31 mouse cellular contexts compared by ENCODE assay signal in the genomic region with DNA sequence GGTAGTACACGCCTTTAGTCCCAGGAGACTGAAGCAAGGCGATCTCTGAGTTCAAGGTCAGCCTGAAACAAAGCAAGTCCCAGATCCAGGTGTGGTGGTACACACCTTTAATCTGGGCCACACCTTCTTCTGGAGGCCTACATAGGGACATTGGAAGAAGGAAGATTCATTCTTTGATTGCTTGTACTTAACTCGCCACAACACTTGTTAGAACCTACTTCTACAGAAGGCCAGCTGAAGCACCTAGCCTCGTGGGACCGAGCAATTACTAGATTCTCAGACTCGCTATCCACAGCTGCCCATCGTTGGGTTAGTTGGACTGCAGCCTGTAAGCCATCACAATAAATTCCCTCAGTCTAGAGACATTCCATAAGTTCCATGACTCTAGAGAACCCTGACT. TPM values are rescaled to one million over a fixed set of nuclear protein-coding genes. Genes with fewer than 3 reads are reported as not detected.
"Had no signal": no experiment of that assay in that cellular context is flagged by ENCODE, and none has a peak within 500 bp of the region (broad histone marks: within the 10 kb centered on the region; RNA-seq: fewer than 3 reads in every experiment).

No protein-coding gene starts in this region.

- DNase-seq: gastrocnemius, adult 2 months; gastrocnemius, postnatal 10 days; gastrocnemius, postnatal 25 days; heart, postnatal 10 days; kidney, adult 18-20 months; kidney, adult 8-10 months; kidney, postnatal 10 days; kidney, postnatal 25 days; kidney, postnatal 4 days; layer of hippocampus, adult 9-11 months; layer of hippocampus, postnatal 36 days; left cerebral cortex, postnatal 4 days; liver, embryonic 13.5 days had no signal

- H3K4me1 ChIP-seq: hindbrain, embryonic 10.5 days; hindbrain, embryonic 12.5 days; limb, embryonic 15.5 days; liver, embryonic 13.5 days had no signal

- ATAC-seq: hindbrain, embryonic 16.5 days; inflammation-experienced regulatory T-cells, adult 6 months; intestine, embryonic 16.5 days had no signal

- H3K4me3 ChIP-seq: gastrocnemius, adult 2 months; heart, embryonic 10.5 days; heart, embryonic 12.5 days; hindbrain, embryonic 10.5 days; hindbrain, embryonic 12.5 days; limb, embryonic 13.5 days; limb, embryonic 15.5 days; liver, embryonic 13.5 days; liver, embryonic 15.5 days had no signal

- H3K27me3 ChIP-seq: heart, embryonic 12.5 days; hindbrain, embryonic 12.5 days; limb, embryonic 15.5 days; liver, embryonic 13.5 days; liver, embryonic 15.5 days had no signal

- H3K9ac ChIP-seq: heart, embryonic 12.5 days; hindbrain, embryonic 12.5 days; hindbrain, embryonic 14.5 days; limb, embryonic 13.5 days; limb, embryonic 15.5 days; liver, embryonic 13.5 days; liver, embryonic 15.5 days had no signal

- H3K36me3 ChIP-seq: heart, embryonic 10.5 days; heart, embryonic 12.5 days; hindbrain, embryonic 10.5 days; hindbrain, embryonic 12.5 days; limb, embryonic 13.5 days; limb, embryonic 15.5 days; liver, embryonic 13.5 days; liver, embryonic 15.5 days had no signal

- H3K9me3 ChIP-seq: heart, embryonic 10.5 days; heart, embryonic 12.5 days; hindbrain, embryonic 10.5 days; hindbrain, embryonic 12.5 days; limb, embryonic 13.5 days; limb, embryonic 15.5 days; liver, embryonic 13.5 days; liver, embryonic 15.5 days had no signal

- H3K4me2 ChIP-seq: heart, embryonic 12.5 days; hindbrain, embryonic 12.5 days; hindbrain, embryonic 14.5 days; limb, embryonic 13.5 days; limb, embryonic 15.5 days; liver, embryonic 13.5 days; liver, embryonic 15.5 days had no signal

- H3K27ac ChIP-seq: gastrocnemius, adult 2 months; heart, embryonic 10.5 days; hindbrain, embryonic 10.5 days; hindbrain, embryonic 12.5 days; hindbrain, embryonic 14.5 days; limb, embryonic 13.5 days; limb, embryonic 15.5 days; liver, embryonic 13.5 days; liver, embryonic 15.5 days had no signal

RNA-seq across cellular contexts. Expression of a gene that starts 54.8 kb away (rescaled TPM):
- total RNA-seq: gastrocnemius, adult 2 months; gastrocnemius, postnatal 25 days; layer of hippocampus, adult 8-10 months; layer of hippocampus, postnatal 14 days; layer of hippocampus, postnatal 36 days; left cerebral cortex, adult 18-20 months; left cerebral cortex, adult 8-10 months; left cerebral cortex, postnatal 10 days; left cerebral cortex, postnatal 25 days; left cerebral cortex, postnatal 4 days had no signal
- polyA plus RNA-seq: heart, embryonic 10.5 days; heart, embryonic 12.5 days; hindbrain, embryonic 10.5 days; hindbrain, embryonic 12.5 days; limb, embryonic 11.5 days; limb, embryonic 13.5 days had no signal
